Mouse (Mus musculus) heart, postnatal 0 days (tissue): ENCODE results near the gene Slc2a9.

Source experiments
- CTCF ChIP-seq: IDR thresholded peaks from 2 replicates; pipeline ENCODE4 v1.5.1; 2016; ENCODE audit warnings: antibody characterized with exemption, control low read depth, low read depth
- EP300 ChIP-seq: IDR thresholded peaks from 2 replicates; pipeline ENCODE4 v1.6.1; 2016; ENCODE audit warnings: antibody characterized with exemption, low read depth

DNA sequence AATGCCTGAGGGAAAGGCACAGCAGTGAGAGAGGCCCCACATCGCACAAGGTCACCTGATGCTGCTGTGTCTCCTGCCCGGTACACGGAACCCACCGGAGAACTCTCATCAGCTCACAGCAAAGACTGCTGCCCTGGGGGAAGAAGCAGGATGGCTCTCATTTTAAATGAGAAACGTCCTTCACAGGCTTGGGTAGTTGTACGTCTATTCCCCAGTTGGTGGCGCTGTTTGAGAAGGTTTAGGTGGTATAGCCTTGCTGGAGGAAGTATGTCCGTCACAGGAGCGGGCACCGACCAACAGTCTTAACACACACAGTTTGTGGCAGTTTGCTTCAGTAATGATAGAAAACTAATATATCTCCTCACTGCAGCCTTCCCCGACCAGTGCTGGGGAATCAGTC is 66.3 kb downstream of the Slc2a9 start:
- TF ChIP-seq CTCF (no peak), EP300 (no peak)
